Mouse (Mus musculus): ENCODE results near the gene Map7. TPM values are rescaled to one million over a fixed set of nuclear protein-coding genes. Genes with fewer than 3 reads are reported as not detected.

Gene Map7
- polyA plus RNA-seq, 1 experiment from 2014 or later: 47.0 TPM

- WGBS: 24% methylated on average over 19 of the region's 19 CpGs
- peak overlapping the region; percentile 70 for H3K27ac ChIP-seq (ENCODE audit: low read depth, low read length)
- peak overlapping the region; percentile 26; the same call in 1 of the 2 replicates for H3K9ac ChIP-seq (ENCODE audit: low read depth, low read length)
- H3K4me1 ChIP-seq (replicated peaks; ENCODE audit: control insufficient read depth, insufficient read depth, low read length): peaks cover 6% of the 10 kb centered on the region; the same call in 1 of the 2 replicates
- no peak for TF ChIP-seq CTCF (IDR thresholded peaks at IDR 0.05; ENCODE audit: low read depth)
- H3K9me3 ChIP-seq (ENCODE audit: control insufficient read depth): no peaks in the 10 kb centered on the region
- no peaks in the 10 kb centered on the region for H3K27me3 ChIP-seq (replicated peaks; ENCODE audit: control insufficient read depth, insufficient read depth, low read length)
- ATAC-seq: no peak
- peak overlapping the region; percentile 50 for H3K4me2 ChIP-seq (replicated peaks; ENCODE audit: low read depth)
- H3K4me3 ChIP-seq (ENCODE audit: low read depth, low read length): peak overlapping the region; percentile 16; the same call in 1 of the 2 replicates
- no peaks in the 10 kb centered on the region for H3K36me3 ChIP-seq (ENCODE audit: control insufficient read depth, insufficient read depth)
These were observed 21.8 kb downstream of the Map7 start for GRCm38 (mm10) chr10:20169927-20170604.

- 0 out of 2 replicates have a peak overlapping the region, but pooled peaks have one; percentile 16 for H3K4me3 ChIP-seq (ENCODE audit: low read depth, low read length)
- H3K4me2 ChIP-seq (replicated peaks; ENCODE audit: low read depth): peak overlapping the region; percentile 50
- WGBS: 15% methylated on average over 11 of the region's 11 CpGs
- no peaks in the 10 kb centered on the region for H3K36me3 ChIP-seq (ENCODE audit: control insufficient read depth, insufficient read depth)
- H3K27me3 ChIP-seq (replicated peaks; ENCODE audit: control insufficient read depth, insufficient read depth, low read length): no peaks in the 10 kb centered on the region
- peak overlapping the region; percentile 70 for H3K27ac ChIP-seq (ENCODE audit: low read depth, low read length)
- H3K9me3 ChIP-seq (ENCODE audit: control insufficient read depth): no peaks in the 10 kb centered on the region; the same call in 1 of the 2 replicates
- 0 out of 2 replicates have a peak overlapping the region, but pooled peaks have one; percentile 26 for H3K9ac ChIP-seq (ENCODE audit: low read depth, low read length)
- peaks cover 6% of the 10 kb centered on the region; the same call in 1 of the 2 replicates for H3K4me1 ChIP-seq (replicated peaks; ENCODE audit: control insufficient read depth, insufficient read depth, low read length)
- peak; percentile 97 for TF ChIP-seq CTCF (IDR thresholded peaks at IDR 0.05; ENCODE audit: low read depth)
- peak; percentile 78 for ATAC-seq
These were observed 22.4 kb downstream of the Map7 start for GRCm38 (mm10) chr10:20170605-20171088.

GRCm38 (mm10) chr10:20171209-20171608, 22.9 kb downstream of the Map7 start:
- ATAC-seq: no peak
- no peak overlapping the region for H3K4me3 ChIP-seq (ENCODE audit: low read depth, low read length)
- H3K4me1 ChIP-seq (replicated peaks; ENCODE audit: control insufficient read depth, insufficient read depth, low read length): peaks cover 9% of the 10 kb centered on the region; the same call in 1 of the 2 replicates
- 76% methylated on average over 12 of the region's 12 CpGs for WGBS
- H3K27me3 ChIP-seq (replicated peaks; ENCODE audit: control insufficient read depth, insufficient read depth, low read length): no peaks in the 10 kb centered on the region
- no peak overlapping the region for H3K27ac ChIP-seq (ENCODE audit: low read depth, low read length)
- no peaks in the 10 kb centered on the region for H3K36me3 ChIP-seq (ENCODE audit: control insufficient read depth, insufficient read depth)
- no peaks in the 10 kb centered on the region; the same call in 1 of the 2 replicates for H3K9me3 ChIP-seq (ENCODE audit: control insufficient read depth)
- TF ChIP-seq CTCF (IDR thresholded peaks at IDR 0.05; ENCODE audit: low read depth): no peak
- 0 out of 2 replicates have a peak overlapping the region, but pooled peaks have one; percentile 50 for H3K4me2 ChIP-seq (replicated peaks; ENCODE audit: low read depth)
- H3K9ac ChIP-seq (ENCODE audit: low read depth, low read length): no peak overlapping the region

- peaks cover 10% of the 10 kb centered on the region; the same call in 1 of the 2 replicates for H3K4me1 ChIP-seq (replicated peaks; ENCODE audit: control insufficient read depth, insufficient read depth, low read length)
- no peak overlapping the region for H3K4me3 ChIP-seq (ENCODE audit: low read depth, low read length)
- no peak overlapping the region for H3K4me2 ChIP-seq (replicated peaks; ENCODE audit: low read depth)
- WGBS: 64% methylated on average over 4 of the region's 4 CpGs
- no peaks in the 10 kb centered on the region; the same call in 1 of the 2 replicates for H3K9me3 ChIP-seq (ENCODE audit: control insufficient read depth)
- H3K36me3 ChIP-seq (ENCODE audit: control insufficient read depth, insufficient read depth): no peaks in the 10 kb centered on the region
- H3K9ac ChIP-seq (ENCODE audit: low read depth, low read length): no peak overlapping the region
- no peaks in the 10 kb centered on the region for H3K27me3 ChIP-seq (replicated peaks; ENCODE audit: control insufficient read depth, insufficient read depth, low read length)
- no peak for ATAC-seq
- no peak for TF ChIP-seq CTCF (IDR thresholded peaks at IDR 0.05; ENCODE audit: low read depth)
- no peak overlapping the region for H3K27ac ChIP-seq (ENCODE audit: low read depth, low read length)
These were observed 23.5 kb downstream of the Map7 start for GRCm38 (mm10) chr10:20171756-20172155.

GRCm38 (mm10) chr10:20173733-20174132, 25.5 kb downstream of the Map7 start:
- no peak for TF ChIP-seq CTCF (IDR thresholded peaks at IDR 0.05; ENCODE audit: low read depth)
- no peak overlapping the region for H3K4me3 ChIP-seq (ENCODE audit: low read depth, low read length)
- H3K27me3 ChIP-seq (replicated peaks; ENCODE audit: control insufficient read depth, insufficient read depth, low read length): no peaks in the 10 kb centered on the region
- WGBS: 59% methylated on average over 4 of the region's 4 CpGs
- no peaks in the 10 kb centered on the region for H3K36me3 ChIP-seq (ENCODE audit: control insufficient read depth, insufficient read depth)
- no peak overlapping the region for H3K4me2 ChIP-seq (replicated peaks; ENCODE audit: low read depth)
- H3K27ac ChIP-seq (ENCODE audit: low read depth, low read length): no peak overlapping the region
- no peaks in the 10 kb centered on the region; the same call in 1 of the 2 replicates for H3K9me3 ChIP-seq (ENCODE audit: control insufficient read depth)
- no peak overlapping the region for H3K9ac ChIP-seq (ENCODE audit: low read depth, low read length)
- ATAC-seq: no peak
- H3K4me1 ChIP-seq (replicated peaks; ENCODE audit: control insufficient read depth, insufficient read depth, low read length): 0 out of 2 replicates have a peak, but pooled peaks cover 4% of the 10 kb centered on the region

GRCm38 (mm10) chr10:20176054-20176453, 27.8 kb downstream of the Map7 start:
- Histone ChIP-seq H3K9ac (ENCODE audit: low read depth, low read length) (no peak overlapping the region), H3K27ac (ENCODE audit: low read depth, low read length) (peak overlapping the region; percentile 62), H3K4me3 (ENCODE audit: low read depth, low read length) (no peak overlapping the region), H3K36me3 (ENCODE audit: control insufficient read depth, insufficient read depth) (no peaks in the 10 kb centered on the region), H3K4me1 (replicated peaks; ENCODE audit: control insufficient read depth, insufficient read depth, low read length) (0 out of 2 replicates have a peak, but pooled peaks cover 4% of the 10 kb centered on the region), H3K9me3 (ENCODE audit: control insufficient read depth) (no peaks in the 10 kb centered on the region; the same call in 1 of the 2 replicates), H3K27me3 (replicated peaks; ENCODE audit: control insufficient read depth, insufficient read depth, low read length) (no peaks in the 10 kb centered on the region), H3K4me2 (replicated peaks; ENCODE audit: low read depth) (no peak overlapping the region)
- ATAC-seq: no peak
- TF ChIP-seq CTCF (IDR thresholded peaks at IDR 0.05; ENCODE audit: low read depth): no peak
- 54% methylated on average over 7 of the region's 7 CpGs for WGBS
